Mouse (Mus musculus) cerebellum, adult 9-11 months (tissue): ENCODE results near the gene Adra2a.

Experiments
- DNase-seq: peaks from one replicate; pipeline ENCODE4 v3.0.0; 2022

Adra2a gene

DNA sequence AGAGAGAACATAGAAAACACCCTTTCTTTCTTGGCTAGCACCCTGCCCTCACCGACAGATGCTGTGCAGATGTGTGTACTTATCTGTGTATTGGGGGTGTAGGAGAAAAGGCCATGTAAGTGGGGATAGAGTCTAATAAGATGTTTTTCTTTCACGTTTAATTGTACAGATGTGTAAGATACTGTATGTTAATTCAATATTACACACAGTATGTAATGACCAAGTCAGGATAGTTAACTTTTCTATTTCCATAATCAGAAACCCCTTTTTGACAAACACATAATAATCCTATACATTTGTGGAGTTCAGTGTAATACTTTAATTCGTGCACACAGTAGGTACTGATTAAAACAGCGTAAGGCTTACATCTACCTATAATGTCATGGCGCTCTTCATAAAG, at the start of gene Adra2a:
Gene Adra2a (plus strand): TSS at position 301 of the 400 bp plus-strand sequence.
- DNase-seq: no peak

DNA sequence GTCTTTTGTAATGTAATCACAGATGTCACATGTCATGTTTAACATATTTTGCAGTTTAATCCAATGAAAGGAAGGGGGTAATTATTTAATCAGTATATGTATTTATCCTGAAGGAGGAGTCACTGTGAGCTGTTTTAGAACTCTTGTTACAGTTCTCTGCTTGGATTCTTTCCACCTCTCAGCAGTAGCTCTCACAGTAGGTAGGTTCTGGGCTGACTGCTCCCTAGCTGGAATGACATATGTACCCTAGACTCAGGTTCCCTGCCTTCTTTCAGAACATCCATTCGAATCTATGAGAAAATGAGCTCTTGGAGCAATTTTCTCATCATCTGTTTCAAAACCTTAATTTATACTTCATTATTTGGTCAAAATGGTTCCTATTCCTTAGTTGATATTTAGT, 49.7 kb upstream of the Adra2a start:
- DNase-seq: peak; percentile 23

DNA sequence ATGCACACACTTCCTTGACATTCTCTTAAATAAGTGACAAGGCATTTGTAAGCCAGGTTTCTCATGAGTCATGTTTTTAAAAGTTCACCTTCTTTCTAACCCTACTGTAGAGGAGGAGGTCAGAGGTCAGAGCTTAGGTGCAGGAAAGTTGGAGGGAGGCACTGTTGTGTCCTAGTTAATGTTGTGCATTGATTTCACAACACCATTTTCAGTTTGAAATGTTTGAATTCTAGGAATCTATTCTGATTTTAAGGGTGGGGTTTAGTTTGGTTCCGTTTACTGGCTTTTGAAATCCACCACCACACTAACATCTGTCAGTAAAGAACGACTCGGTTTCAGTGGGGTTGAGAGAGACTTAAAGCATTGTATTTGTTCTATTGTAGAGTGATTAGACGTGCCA, 33.0 kb upstream of the Adra2a start:
- DNase-seq: no peak

DNA sequence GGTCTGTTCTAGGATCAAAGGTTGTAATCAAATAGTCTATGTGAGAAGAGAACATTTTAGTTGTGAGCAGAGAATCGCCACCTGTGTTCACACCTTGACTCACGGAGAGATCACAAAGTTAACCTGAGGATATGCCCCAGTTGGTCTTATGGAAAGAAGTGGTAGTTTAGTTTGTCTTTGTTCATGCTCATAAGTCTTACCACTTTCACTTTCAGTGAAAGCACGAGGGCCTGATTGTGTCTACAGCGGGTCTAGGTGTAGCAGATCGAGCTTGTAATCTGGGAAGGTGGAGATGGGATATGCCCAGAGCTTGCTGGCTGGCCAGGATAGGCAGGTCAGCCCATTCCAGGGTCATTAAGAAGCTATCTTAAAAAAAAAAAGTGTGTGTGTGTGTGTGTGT, 29.0 kb upstream of the Adra2a start:
- DNase-seq: no peak

DNA sequence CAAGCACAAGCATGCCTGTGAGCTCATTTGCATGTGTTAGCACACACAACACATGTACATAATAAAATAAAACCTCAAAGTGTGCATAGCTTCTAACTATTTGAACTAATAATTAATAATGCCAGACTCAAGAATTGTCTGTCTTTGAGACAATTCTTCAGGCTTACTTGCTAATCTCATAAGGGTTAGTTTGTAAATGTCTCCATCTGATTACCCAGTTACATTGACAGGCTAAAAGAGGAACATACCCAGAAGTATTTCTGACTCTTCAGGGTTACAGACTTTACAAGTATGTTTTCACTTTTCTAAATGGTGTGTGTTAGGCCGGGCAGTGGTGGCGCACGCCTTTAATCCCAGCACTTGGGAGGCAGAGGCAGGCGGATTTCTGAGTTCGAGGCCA, 28.4 kb upstream of the Adra2a start:
- no peak for DNase-seq

DNA sequence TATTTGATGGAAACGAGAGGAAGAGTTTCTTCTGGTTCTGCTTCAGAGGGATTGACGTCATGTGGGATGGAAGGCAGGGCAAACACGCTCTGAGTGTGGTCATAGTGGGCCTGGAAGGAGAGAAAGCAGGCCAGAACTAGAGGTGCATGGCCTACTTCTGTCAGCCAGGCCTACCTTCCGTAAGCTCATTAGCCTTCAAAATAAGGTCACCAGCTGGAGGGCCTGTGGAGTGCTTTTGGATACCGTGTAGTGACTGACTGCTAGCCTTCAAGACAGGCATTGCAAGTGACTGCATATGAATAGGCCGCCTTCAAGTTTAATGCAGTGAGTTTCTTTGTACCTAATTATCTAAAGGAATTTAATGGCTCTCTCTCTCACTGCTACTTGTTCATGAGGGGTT, 8.9 kb upstream of the Adra2a start:
- peak; percentile 39 for DNase-seq

DNA sequence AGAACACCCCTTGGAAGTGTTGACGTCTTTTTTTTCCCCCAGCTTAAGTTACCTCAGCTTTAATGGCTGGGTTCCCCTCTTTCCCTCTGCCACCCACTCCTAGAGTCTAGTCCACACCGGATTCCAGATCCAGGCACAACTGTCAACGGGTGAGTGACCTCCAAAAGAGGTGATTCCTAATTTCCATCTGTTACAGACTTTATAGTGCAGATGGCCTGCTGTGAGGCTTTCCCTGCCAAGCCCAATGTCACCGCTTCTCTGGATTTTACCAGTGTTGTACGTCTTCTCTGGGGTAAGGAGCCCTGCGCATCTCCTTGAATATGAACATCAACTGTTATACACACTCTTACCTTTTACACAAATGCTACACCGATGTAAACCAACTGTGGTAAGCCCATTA, 4.5 kb upstream of the Adra2a start:
- DNase-seq: no peak

DNA sequence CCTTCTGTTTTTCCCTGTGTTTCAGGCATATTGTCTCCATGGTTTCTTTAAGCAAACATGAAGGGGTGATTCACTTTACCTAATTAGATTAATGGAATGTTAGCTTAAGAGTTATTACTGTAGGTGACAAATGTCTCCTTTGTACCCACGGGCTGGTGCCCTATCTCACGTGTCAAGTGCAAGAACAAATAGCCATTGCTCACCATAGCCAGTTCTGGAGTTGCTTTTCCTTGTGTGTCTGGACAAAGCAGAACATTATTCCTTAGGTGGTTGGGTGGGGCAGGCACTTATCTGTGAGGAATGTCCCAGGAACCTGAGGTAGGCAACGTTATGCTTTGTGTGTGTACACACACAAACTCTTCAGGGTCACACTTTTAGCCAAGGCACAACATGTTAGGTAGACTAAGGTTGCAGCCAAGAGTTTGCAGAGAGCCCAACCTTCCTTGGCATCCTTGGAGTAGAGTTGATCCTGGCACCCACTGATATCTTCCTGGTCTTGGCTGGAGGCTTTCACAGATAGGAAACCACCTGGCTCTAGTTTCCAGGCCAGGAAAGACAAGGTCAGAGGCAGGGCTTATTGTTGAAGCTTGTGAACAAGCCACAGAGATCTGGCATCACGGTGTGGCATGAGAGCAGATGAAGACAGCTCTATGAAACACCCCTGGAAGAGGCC, 3.5 kb upstream of the Adra2a start:
- peak; percentile 39 for DNase-seq

DNA sequence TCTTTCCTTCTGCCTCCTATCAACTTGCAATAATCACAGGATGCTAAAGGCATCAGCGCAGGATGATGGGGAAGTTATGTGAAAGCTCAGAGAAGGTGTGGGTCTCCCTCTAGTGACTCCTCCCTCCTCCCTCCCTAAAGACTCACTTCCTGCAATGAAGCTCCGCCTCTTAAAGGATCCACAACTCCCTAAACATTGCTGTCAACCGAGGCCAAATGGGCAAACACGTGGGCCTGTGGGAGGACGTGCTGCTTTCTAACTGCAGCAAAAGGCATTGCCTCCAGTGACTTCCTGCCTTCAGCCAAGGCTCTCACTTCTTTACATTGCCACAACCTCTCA, 3.0 kb upstream of the Adra2a start:
- DNase-seq: no peak

DNA sequence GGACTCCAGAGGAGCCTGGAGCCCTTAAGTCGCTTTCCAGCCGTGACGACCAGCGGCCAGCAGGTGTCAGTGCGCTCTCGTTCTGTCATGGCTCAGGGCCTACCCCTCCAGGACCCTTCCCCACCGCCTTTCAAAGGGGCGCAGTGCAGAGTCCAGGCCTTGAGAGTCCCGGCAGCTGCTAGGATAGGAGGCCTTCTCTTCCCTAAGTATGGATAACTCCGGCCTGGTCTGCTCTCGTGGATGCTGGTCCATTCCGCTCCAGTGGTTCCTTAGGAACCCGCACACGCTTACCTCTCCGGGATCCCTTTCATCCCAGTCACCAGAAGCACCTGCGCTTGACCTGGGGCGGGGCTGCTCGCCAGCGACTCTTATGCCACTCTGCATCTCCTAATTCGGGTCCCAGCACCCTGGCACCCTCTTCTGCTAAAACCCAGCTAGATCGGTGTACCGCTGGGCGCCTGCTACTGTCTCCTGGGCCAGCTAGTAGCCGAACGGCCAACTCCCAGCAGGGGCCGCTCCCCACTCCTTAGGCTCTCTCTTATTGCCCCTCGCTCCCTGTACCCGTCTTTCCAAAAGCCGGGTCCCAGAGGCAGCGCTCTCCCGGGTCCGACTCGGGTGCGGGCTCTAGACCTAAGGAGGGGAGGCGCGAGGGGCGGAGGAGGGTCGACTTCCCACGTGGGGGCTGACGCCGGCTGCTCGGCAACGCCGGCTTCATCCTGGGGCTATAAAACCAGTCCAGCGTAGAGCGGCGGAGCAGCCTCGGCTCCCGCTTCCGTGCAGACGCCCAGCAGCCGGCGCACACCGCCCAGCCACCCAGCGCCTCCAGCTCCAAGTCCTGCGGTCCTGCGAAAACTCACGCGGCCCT, 788 bp downstream of the Adra2a start:
- peak; percentile 31 for DNase-seq

DNA sequence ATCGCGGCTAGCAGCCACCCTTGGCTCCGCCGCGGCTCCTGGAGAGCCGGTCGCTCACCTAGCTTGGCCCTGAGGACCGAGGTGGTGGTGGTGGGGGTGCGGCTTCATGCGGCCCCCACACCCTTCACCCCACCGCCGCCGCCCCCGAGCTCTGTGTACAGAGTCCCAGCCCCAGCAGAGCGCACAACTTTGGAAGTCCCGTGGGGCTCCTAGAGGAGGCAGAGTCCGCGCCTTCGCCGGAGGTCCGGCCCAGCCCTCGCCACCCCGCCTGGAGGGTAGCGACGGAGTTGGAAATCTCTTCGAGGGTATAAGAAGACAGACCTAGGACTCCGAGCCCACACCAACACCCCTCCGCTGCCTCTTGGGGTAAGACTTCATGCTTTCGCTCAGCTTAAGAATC, 1.5 kb downstream of the Adra2a start:
- DNase-seq: no peak

DNA sequence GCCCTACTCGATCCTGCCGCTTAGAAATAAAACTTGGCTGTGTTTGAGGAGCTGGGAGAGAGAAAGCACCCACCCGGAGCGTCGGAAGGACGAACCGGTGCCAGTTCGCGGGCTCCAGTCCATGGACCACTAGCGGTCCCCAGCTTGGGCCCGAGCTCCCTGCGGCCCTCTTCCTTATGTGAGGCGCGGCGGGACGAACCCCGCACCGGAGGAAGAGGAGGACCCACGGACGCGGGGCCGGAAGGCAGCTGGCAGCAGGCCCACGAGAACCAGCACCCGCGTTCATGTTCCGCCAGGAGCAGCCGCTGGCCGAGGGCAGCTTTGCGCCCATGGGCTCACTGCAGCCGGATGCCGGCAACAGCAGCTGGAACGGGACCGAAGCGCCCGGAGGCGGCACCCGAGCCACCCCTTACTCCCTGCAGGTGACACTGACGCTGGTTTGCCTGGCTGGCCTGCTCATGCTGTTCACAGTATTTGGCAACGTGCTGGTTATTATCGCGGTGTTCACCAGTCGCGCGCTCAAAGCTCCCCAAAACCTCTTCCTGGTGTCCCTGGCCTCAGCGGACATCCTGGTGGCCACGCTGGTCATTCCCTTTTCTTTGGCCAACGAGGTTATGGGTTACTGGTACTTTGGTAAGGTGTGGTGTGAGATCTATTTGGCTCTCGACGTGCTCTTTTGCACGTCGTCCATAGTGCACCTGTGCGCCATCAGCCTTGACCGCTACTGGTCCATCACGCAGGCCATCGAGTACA, 2.2 kb downstream of the Adra2a start:
- no peak for DNase-seq

DNA sequence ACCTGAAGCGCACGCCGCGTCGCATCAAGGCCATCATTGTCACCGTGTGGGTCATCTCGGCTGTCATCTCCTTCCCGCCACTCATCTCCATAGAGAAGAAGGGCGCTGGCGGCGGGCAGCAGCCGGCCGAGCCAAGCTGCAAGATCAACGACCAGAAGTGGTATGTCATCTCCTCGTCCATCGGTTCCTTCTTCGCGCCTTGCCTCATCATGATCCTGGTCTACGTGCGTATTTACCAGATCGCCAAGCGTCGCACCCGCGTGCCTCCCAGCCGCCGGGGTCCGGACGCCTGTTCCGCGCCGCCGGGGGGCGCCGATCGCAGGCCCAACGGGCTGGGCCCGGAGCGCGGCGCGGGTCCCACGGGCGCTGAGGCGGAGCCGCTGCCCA, 2.7 kb downstream of the Adra2a start:
- no peak for DNase-seq

DNA sequence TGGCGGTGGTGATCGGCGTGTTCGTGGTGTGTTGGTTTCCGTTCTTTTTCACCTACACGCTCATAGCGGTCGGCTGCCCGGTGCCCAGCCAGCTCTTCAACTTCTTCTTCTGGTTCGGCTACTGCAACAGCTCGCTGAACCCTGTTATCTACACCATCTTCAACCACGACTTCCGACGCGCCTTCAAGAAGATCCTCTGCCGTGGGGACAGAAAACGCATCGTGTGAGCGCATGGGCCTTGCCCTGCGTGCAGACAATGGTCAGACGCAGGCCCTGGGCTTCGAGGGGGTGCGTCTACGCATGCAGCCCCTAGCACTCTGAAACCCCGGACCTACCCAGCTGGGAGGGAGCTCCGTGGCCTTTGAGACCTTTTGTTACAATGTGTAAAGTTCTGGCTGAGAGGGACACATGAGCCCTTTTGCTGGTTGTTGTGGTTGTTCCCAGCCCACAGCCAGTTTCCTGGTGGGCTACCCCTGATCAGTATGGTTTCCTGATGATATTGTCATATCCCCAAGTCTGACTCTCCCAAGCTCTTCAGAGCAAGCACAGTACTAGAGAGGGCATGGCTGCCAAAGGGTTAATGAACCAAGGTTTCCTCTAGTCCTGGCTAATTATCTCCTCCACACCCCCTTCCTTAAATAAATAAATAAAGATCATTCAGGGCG, 3.6 kb downstream of the Adra2a start:
- DNase-seq: no peak

DNA sequence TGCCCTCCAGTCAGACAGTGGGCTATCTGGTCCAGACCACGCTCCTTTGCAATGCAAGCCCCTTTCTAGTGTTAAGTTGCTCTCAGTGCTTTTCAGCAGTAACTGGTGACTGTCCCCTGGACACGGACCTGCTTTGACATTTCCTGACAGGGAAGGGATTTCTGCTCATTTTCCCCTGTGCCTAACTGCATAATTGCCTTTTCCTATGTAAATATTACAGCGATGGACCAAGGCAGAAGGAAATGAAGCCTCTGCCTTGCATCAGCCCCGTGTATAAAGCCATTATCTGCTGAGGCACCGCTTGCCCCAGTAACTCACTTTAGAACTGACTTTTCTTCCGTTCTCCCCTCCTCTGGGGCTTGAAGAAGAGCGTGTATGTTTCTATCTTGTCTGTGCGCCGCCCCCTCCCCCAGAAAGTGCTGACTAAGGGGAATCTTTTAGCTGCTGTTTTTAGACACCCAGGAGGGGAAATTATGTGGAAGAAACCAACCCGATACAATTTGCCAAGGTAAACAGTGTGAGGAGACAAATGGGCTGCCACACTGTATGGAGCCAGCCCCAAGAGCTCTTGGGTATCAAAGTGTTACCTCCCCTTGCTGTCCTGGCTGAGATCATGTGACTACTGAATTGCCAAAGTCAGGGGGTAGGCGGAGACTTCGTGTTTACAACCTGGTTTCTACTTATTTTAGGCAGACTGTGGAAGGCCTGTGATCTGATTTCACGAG, 4.4 kb downstream of the Adra2a start:
- no peak for DNase-seq

DNA sequence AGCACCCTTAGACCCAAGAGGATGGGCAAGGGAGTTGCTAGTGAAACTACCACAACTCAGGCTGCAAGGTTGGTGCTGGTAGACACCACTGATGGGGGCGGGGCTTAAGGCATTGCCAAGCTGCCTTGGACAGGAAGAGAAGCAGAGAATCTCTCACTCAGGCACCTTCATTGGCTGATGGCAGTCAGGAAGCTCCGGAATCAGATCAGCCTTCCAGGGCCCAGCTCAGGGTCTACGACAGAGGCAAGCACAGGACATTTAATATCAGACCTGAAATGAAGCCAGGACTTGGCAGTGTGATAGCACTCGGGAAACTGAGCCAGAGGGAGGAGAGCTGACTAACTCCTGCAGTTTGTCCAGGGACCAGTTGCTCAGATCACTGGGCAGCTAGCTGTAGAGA, 7.7 kb downstream of the Adra2a start:
- no peak for DNase-seq

DNA sequence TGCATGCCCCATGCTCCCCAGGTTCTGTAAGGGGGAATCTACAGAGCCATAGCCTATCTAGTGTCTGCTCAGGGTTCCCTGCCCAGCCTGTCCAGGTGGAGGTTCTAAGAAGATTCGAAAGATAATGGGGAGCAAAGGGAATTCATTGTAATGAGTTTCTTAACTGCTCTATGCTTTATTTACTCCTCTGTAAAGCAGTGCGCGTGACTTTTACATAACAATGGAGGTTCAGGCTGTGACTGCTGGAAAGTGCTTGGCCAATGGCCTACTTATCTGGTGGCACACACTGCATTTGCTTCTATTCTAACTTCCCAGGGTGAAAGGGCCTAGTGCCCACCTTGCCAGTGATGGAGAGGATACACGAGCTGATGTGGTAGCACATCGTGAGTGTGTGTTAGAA, 11.9 kb downstream of the Adra2a start:
- DNase-seq: no peak

DNA sequence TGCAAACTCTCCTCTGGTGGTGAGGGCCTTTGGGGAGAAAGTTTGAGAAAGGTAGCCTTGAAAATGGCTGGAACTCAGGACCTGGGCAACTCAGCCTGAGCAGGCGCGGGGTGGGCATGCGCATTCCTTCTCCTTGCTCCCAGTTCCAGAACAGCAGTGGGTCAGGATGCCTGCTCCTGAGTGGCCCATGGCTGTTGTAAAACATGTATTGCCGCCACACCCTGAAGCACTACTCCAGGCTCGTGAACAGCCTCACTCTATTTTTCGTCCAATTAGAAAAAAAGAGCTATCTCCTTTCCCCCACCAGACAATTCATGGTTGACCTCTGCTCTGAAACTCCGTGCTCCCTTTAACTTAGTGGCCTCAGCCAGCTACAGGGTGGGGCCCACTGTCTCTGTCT, 24.5 kb downstream of the Adra2a start:
- no peak for DNase-seq

DNA sequence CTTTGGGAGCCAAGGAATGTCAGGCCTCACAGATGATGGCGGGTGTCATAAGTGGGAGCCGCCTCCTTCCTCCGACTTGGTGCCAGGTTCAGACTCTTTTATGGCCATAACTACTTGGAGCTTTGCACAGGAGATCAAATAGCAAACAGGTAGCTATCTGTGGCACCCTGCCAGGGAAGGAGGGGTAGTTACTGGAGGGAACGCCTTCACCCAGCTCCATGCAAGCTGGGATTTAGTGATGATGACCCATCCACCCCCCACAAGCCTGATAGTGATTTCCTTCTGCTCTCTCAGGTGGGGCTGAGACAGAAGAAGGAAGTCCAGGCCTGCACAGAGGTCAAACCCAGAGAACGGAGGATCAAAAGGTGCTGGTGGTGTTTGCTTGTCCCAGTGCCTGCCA, 26.6 kb downstream of the Adra2a start:
- DNase-seq: no peak

DNA sequence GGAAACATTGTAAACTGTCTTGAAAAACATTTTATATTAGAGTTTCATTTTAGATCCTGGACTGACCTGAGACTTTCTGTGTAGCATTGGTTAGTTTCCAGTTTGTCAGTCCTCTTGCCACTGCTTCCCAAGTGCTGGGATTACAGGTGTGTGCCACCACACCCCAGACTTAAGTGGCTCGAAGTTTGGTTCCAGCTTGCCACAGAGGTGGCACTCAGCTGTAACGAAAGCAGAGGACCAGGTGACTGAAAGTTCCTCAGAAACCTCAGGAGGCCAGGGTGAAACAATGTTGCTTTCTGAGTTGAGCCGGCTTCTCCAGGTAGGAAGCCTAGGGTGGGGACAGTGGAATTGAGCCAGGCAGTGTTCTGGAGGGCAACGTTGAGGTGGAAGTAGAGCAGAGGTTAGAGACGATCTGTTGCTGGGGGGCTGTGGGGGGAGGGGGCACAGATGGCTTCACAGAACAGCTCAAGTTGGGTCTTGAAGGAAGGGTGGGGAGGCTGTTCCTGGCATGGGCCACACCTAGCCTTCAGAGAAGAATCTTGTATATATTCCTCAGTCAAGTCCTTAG, 28.4 kb downstream of the Adra2a start:
- DNase-seq: no peak

DNA sequence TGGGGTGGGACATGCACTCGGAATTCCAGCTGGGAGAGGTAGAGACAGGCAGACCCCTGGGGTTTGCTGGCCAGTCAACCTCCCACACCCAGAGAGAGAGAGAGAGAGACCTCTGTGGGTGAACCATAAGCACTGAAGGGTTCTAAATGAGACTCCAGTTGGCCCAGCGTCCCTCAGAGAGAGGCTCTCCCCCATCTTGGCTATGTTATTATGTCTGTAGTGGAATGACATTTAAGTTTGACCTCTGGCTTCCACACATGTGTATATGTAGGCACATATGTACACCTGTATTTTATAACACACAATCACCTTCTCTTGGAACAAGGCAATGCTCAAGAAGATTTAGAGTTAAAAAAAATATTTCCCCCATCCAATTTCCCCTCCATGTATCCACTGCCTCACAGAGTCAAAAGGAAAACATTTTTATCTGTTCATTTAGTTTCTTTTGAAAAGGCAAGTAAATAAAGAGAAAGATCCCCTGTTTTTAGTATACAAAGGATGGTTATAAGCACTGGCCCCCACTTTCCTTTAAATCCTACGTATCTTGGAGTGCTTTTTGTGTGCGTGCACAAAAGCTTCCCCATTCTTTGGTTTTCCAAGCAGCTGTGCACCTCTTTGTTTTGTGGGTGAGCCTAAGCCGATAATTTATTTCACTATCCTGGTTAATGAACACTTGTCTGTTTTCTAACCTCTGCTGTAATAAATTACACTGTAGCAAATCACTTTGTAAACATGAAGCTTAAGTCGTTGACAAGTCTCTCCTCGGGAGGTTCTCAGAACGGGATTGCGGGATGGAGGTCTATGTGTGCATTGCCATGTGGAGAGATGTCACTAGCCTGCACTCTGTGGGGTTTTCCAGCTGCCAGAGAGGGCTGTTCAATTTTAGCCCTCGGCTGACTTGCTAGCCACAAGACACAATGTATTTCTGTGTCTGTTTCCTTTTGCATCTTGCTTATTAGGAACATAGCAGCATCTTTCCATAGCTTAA, 32.7 kb downstream of the Adra2a start:
- no peak for DNase-seq
